Mouse (Mus musculus) lung, embryonic 15.5 days (tissue): ENCODE results near the gene Hs1bp3. TPM values are rescaled to one million over a fixed set of nuclear protein-coding genes. Genes with fewer than 3 reads are reported as not detected.

Experiments used
- ATAC-seq: fragments of 200-750 bp; cut with Nextera tagmentation; 2 replicates; pipeline ENCODE4 v1.8.0; 2017; ENCODE audit warnings: moderate number of reproducible peaks, borderline replicate concordance; ENCODE audit not compliant: low FRiP score, low TSS enrichment; ENCODE audit errors: extremely low read depth
- H3K27ac ChIP-seq: fragments of 300-500 bp; sonication (generic); 2 replicates; pipeline ENCODE4 v1.5.1; 2015; ENCODE audit warnings: moderate library complexity, mild to moderate bottlenecking, inconsistent platforms
- H3K27me3 ChIP-seq: fragments of 300-500 bp; sonication (generic); 2 replicates; pipeline ENCODE4 v1.6.1; 2015; ENCODE audit warnings: inconsistent platforms
- H3K36me3 ChIP-seq: fragments of 300-500 bp; sonication (generic); 2 replicates; pipeline ENCODE4 v1.6.1; 2015; ENCODE audit warnings: inconsistent platforms
- H3K4me1 ChIP-seq: fragments of 300-500 bp; sonication (generic); 2 replicates; pipeline ENCODE4 v1.6.1; 2015; ENCODE audit warnings: inconsistent platforms
- H3K4me2 ChIP-seq: fragments of 300-500 bp; sonication (generic); 2 replicates; pipeline ENCODE4 v1.6.1; 2015; ENCODE audit warnings: inconsistent platforms, mild to moderate bottlenecking, moderate library complexity
- H3K4me3 ChIP-seq: fragments of 300-500 bp; sonication (generic); 2 replicates; pipeline ENCODE4 v1.5.1; 2015; ENCODE audit warnings: mild to moderate bottlenecking, inconsistent platforms
- H3K9ac ChIP-seq: fragments of 300-500 bp; sonication (generic); 2 replicates; pipeline ENCODE4 v1.6.1; 2015; ENCODE audit warnings: inconsistent platforms
- H3K9me3 ChIP-seq: fragments of 300-500 bp; sonication (generic); 2 replicates; pipeline ENCODE4 v1.6.1; 2016; ENCODE audit warnings: inconsistent platforms
- WGBS: fragments of 180-500 bp; shearing (Covaris S2); methylation state at CpG from one replicate; pipeline ENCODE4 v1.1.7; 2015; 5-methylcytosine and 5-hydroxymethylcytosine counted together
- polyA plus RNA-seq: library from polyadenylated mRNA; unstranded; fragments of >200 nt; fragmentation: Nextera tagmentation; extraction: Ambion mirVana; gene quantifications from 2 replicates; pipeline ENCODE4 v1.2.1, GENCODE M21; 2015

Hs1bp3 gene
- polyA plus RNA-seq, 1 experiment from 2014 or later: 16.2 TPM

- no peak overlapping the region for H3K4me2 ChIP-seq
- peaks cover 10% of the 10 kb centered on the region; the same call in 1 of the 2 replicates for H3K36me3 ChIP-seq
- no peak overlapping the region for H3K9ac ChIP-seq
- H3K27ac ChIP-seq: 0 out of 2 replicates have a peak overlapping the region, but pooled peaks have one; percentile 15
- H3K4me1 ChIP-seq: peaks cover 29% of the 10 kb centered on the region
- no peaks in the 10 kb centered on the region for H3K9me3 ChIP-seq
- no peak overlapping the region for H3K4me3 ChIP-seq
- ATAC-seq: peak; percentile 69
- 33% methylated on average over 17 of the region's 17 CpGs for WGBS
- no peaks in the 10 kb centered on the region for H3K27me3 ChIP-seq
Measured at GRCm38 (mm10) chr12:8326825-8327674, 13.8 kb downstream of the Hs1bp3 start.

- H3K36me3 ChIP-seq: 0 out of 2 replicates have a peak, but pooled peaks cover 10% of the 10 kb centered on the region
- H3K9me3 ChIP-seq: no peaks in the 10 kb centered on the region
- no peak overlapping the region for H3K9ac ChIP-seq
- no peak for ATAC-seq
- H3K27ac ChIP-seq: 0 out of 2 replicates have a peak overlapping the region, but pooled peaks have one; percentile 15
- H3K4me3 ChIP-seq: no peak overlapping the region
- 92% methylated on average over 1 of the region's 1 CpGs for WGBS
- H3K27me3 ChIP-seq: no peaks in the 10 kb centered on the region
- no peak overlapping the region for H3K4me2 ChIP-seq
- peaks cover 33% of the 10 kb centered on the region for H3K4me1 ChIP-seq
Measured at GRCm38 (mm10) chr12:8327675-8328053, 14.4 kb downstream of the Hs1bp3 start.

GRCm38 (mm10) chr12:8329236-8329635 is 16.0 kb downstream of the Hs1bp3 start:
- Histone ChIP-seq H3K36me3 (0 out of 2 replicates have a peak, but pooled peaks cover 10% of the 10 kb centered on the region), H3K4me2 (no peak overlapping the region), H3K4me3 (no peak overlapping the region), H3K4me1 (peaks cover 33% of the 10 kb centered on the region), H3K27ac (no peak overlapping the region), H3K9ac (no peak overlapping the region), H3K27me3 (no peaks in the 10 kb centered on the region), H3K9me3 (no peaks in the 10 kb centered on the region)
- WGBS: 93% methylated on average over 7 of the region's 7 CpGs
- no peak for ATAC-seq

GRCm38 (mm10) chr12:8331489-8332173 is 18.4 kb downstream of the Hs1bp3 start:
- no peak overlapping the region for H3K4me3 ChIP-seq
- no peaks in the 10 kb centered on the region for H3K9me3 ChIP-seq
- no peaks in the 10 kb centered on the region for H3K27me3 ChIP-seq
- 37% methylated on average over 14 of the region's 14 CpGs for WGBS
- H3K27ac ChIP-seq: no peak overlapping the region
- peaks cover 33% of the 10 kb centered on the region for H3K4me1 ChIP-seq
- H3K4me2 ChIP-seq: no peak overlapping the region
- no peak overlapping the region for H3K9ac ChIP-seq
- ATAC-seq: peak; percentile 75; the same call in 1 of the 2 replicates
- H3K36me3 ChIP-seq: 0 out of 2 replicates have a peak, but pooled peaks cover 10% of the 10 kb centered on the region

- Histone ChIP-seq H3K36me3 (0 out of 2 replicates have a peak, but pooled peaks cover 15% of the 10 kb centered on the region), H3K27me3 (no peaks in the 10 kb centered on the region), H3K4me1 (peaks cover 33% of the 10 kb centered on the region), H3K4me2 (no peak overlapping the region), H3K9me3 (no peaks in the 10 kb centered on the region), H3K4me3 (no peak overlapping the region), H3K9ac (no peak overlapping the region), H3K27ac (no peak overlapping the region)
- no peak for ATAC-seq
- 56% methylated on average over 5 of the region's 5 CpGs for WGBS
Measured at GRCm38 (mm10) chr12:8332174-8332542, 18.9 kb downstream of the Hs1bp3 start.

- ATAC-seq: no peak
- WGBS: 68% methylated on average over 8 of the region's 8 CpGs
- H3K9me3 ChIP-seq: no peaks in the 10 kb centered on the region
- no peak overlapping the region for H3K4me2 ChIP-seq
- no peak overlapping the region for H3K9ac ChIP-seq
- peaks cover 30% of the 10 kb centered on the region for H3K4me1 ChIP-seq
- H3K27me3 ChIP-seq: no peaks in the 10 kb centered on the region
- no peak overlapping the region for H3K27ac ChIP-seq
- 0 out of 2 replicates have a peak, but pooled peaks cover 19% of the 10 kb centered on the region for H3K36me3 ChIP-seq
- H3K4me3 ChIP-seq: no peak overlapping the region
Measured at GRCm38 (mm10) chr12:8333617-8334016, 20.4 kb downstream of the Hs1bp3 start.

- Histone ChIP-seq H3K4me2 (no peak overlapping the region), H3K9me3 (no peaks in the 10 kb centered on the region), H3K9ac (no peak overlapping the region), H3K4me3 (no peak overlapping the region), H3K4me1 (peaks cover 36% of the 10 kb centered on the region), H3K27me3 (no peaks in the 10 kb centered on the region), H3K36me3 (0 out of 2 replicates have a peak, but pooled peaks cover 14% of the 10 kb centered on the region), H3K27ac (no peak overlapping the region)
- ATAC-seq: no peak
- WGBS: 72% methylated on average over 4 of the region's 4 CpGs
Measured at GRCm38 (mm10) chr12:8334261-8334660, 21.0 kb downstream of the Hs1bp3 start.

- ATAC-seq: no peak
- Histone ChIP-seq H3K9me3 (no peaks in the 10 kb centered on the region), H3K27ac (no peak overlapping the region), H3K4me3 (no peak overlapping the region), H3K4me1 (peaks cover 45% of the 10 kb centered on the region), H3K4me2 (no peak overlapping the region), H3K27me3 (no peaks in the 10 kb centered on the region), H3K36me3 (0 out of 2 replicates have a peak, but pooled peaks cover 9% of the 10 kb centered on the region), H3K9ac (no peak overlapping the region)
- 98% methylated on average over 2 of the region's 2 CpGs for WGBS
Measured at GRCm38 (mm10) chr12:8335503-8335902, 22.3 kb downstream of the Hs1bp3 start.

- Histone ChIP-seq H3K9me3 (no peaks in the 10 kb centered on the region), H3K4me2 (no peak overlapping the region), H3K27me3 (no peaks in the 10 kb centered on the region), H3K36me3 (peaks cover 10% of the 10 kb centered on the region; the same call in 1 of the 2 replicates), H3K27ac (no peak overlapping the region), H3K9ac (no peak overlapping the region), H3K4me1 (peaks cover 36% of the 10 kb centered on the region), H3K4me3 (no peak overlapping the region)
- 77% methylated on average over 10 of the region's 10 CpGs for WGBS
- no peak for ATAC-seq
Measured at GRCm38 (mm10) chr12:8336601-8337285, 23.5 kb downstream of the Hs1bp3 start.

GRCm38 (mm10) chr12:8337286-8338060 is 24.2 kb downstream of the Hs1bp3 start:
- no peaks in the 10 kb centered on the region for H3K9me3 ChIP-seq
- no peak overlapping the region for H3K4me3 ChIP-seq
- ATAC-seq: no peak
- peaks cover 29% of the 10 kb centered on the region for H3K4me1 ChIP-seq
- no peak overlapping the region for H3K9ac ChIP-seq
- H3K27ac ChIP-seq: no peak overlapping the region
- whole genome bisulfite sequencing: 49% methylated on average over 12 of the region's 12 CpGs
- peaks cover 14% of the 10 kb centered on the region for H3K36me3 ChIP-seq
- no peak overlapping the region for H3K4me2 ChIP-seq
- no peaks in the 10 kb centered on the region for H3K27me3 ChIP-seq

GRCm38 (mm10) chr12:8338491-8338890 is 25.3 kb downstream of the Hs1bp3 start:
- H3K9me3 ChIP-seq: no peaks in the 10 kb centered on the region
- no peak overlapping the region for H3K4me3 ChIP-seq
- peaks cover 14% of the 10 kb centered on the region for H3K36me3 ChIP-seq
- ATAC-seq: no peak
- H3K9ac ChIP-seq: no peak overlapping the region
- WGBS: 48% methylated on average over 4 of the region's 4 CpGs
- H3K27ac ChIP-seq: peak overlapping the region; percentile 23; the same call in 1 of the 2 replicates
- no peaks in the 10 kb centered on the region for H3K27me3 ChIP-seq
- H3K4me2 ChIP-seq: no peak overlapping the region
- peaks cover 29% of the 10 kb centered on the region for H3K4me1 ChIP-seq
